Mouse (Mus musculus) liver, embryonic 13.5 days (tissue): Measurements from ENCODE around the gene Spata16. TPM values are rescaled to one million over a fixed set of nuclear protein-coding genes. Genes with fewer than 3 reads are reported as not detected.

Experiments used
- ATAC-seq: fragments of 200-750 bp; cut with Nextera tagmentation; 2 replicates; pipeline ENCODE4 v1.8.0; 2017; ENCODE audit warnings: low read depth, mild to moderate bottlenecking, moderate number of reproducible peaks, moderate library complexity
- DNase-seq: peaks from one replicate; pipeline ENCODE4 v3.0.0; 2022
- H3K27ac ChIP-seq: fragments of 300-500 bp; sonication (generic); 2 replicates; pipeline ENCODE4 v1.5.1; 2015; ENCODE audit warnings: moderate library complexity, mild to moderate bottlenecking, inconsistent platforms
- H3K27me3 ChIP-seq: fragments of 300-500 bp; sonication (generic); 2 replicates; pipeline ENCODE4 v1.6.1; 2015; ENCODE audit warnings: mild to moderate bottlenecking, inconsistent platforms
- H3K36me3 ChIP-seq: fragments of 300-500 bp; sonication (generic); 2 replicates; pipeline ENCODE4 v1.6.1; 2015; ENCODE audit warnings: mild to moderate bottlenecking, inconsistent platforms
- H3K4me1 ChIP-seq: fragments of 300-500 bp; sonication (generic); replicated peaks from 2 replicates; pipeline ENCODE4 v1.6.1; 2015; ENCODE audit warnings: inconsistent platforms
- H3K4me2 ChIP-seq: fragments of 300-500 bp; sonication (generic); 2 replicates; pipeline ENCODE4 v1.6.1; 2015; ENCODE audit warnings: inconsistent platforms, mild to moderate bottlenecking, moderate library complexity
- H3K4me3 ChIP-seq: fragments of 300-500 bp; sonication (generic); replicated peaks from 2 replicates; pipeline ENCODE4 v1.5.1; 2015; ENCODE audit warnings: mild to moderate bottlenecking, inconsistent platforms
- H3K9ac ChIP-seq: fragments of 300-500 bp; sonication (generic); 2 replicates; pipeline ENCODE4 v1.6.1; 2015; ENCODE audit warnings: mild to moderate bottlenecking, inconsistent platforms
- H3K9me3 ChIP-seq: fragments of 300-500 bp; sonication (generic); replicated peaks from 2 replicates; pipeline ENCODE4 v1.6.1; 2016; ENCODE audit warnings: inconsistent platforms
- WGBS: fragments of 180-500 bp; shearing (Covaris S2); methylation state at CpG from one replicate; pipeline ENCODE4 v1.1.7; 2015; ENCODE audit not compliant: insufficient replicate concordance; 5-methylcytosine and 5-hydroxymethylcytosine counted together
- polyA plus RNA-seq: library from polyadenylated mRNA; unstranded; fragments of >200 nt; fragmentation: Nextera tagmentation; extraction: Ambion mirVana; gene quantifications from 2 replicates; pipeline ENCODE4 v1.2.1, GENCODE M21; 2015

Gene Spata16
- polyA plus RNA-seq, 1 experiment from 2014 or later = not detected

GRCm38 (mm10) chr3:26834178-26835050, 197.0 kb downstream of the Spata16 start:
- Histone ChIP-seq H3K4me2 (no peak overlapping the region), H3K4me1 (no peaks in the 10 kb centered on the region), H3K36me3 (no peaks in the 10 kb centered on the region), H3K4me3 (no peak overlapping the region), H3K27ac (no peak overlapping the region), H3K9me3 (no peaks in the 10 kb centered on the region), H3K9ac (no peak overlapping the region), H3K27me3 (no peaks in the 10 kb centered on the region)
- WGBS = 68% methylated on average over 21 of the region's 21 CpGs
- no peak for DNase-seq
- no peak for ATAC-seq

DNA sequence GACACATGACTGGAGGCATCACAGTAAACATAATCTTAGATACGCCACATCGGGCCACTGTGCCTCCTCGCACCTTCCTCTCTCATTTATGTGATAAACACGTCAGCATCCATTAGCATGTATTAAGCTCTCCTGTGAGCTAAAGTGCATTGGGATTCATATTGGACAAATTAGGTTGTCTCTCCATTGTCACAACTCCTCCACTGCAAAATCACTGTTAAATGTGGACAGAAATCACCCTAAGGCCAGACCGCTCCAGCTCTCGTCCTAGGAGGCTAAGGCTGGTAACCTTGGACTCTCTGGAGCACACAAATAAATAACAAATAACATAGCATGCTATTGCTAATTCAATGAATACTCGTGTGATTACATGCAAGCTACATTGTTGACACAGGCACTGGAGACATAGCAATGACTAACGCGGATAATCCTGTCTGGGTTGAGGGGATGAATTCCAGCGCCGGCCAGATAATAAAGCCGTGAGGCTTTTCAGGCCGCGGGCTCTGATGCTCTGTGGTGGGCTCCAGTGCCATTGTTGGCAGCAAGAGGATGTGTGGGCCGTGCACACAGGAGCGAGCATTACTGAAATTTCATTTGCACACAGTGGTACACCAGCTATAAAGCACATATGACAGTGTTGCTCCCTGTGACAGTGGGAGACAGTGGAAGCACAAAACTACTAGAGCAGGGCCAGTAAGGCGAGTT, 197.8 kb downstream of the Spata16 start:
- DNase-seq = no peak
- Histone ChIP-seq H3K4me2 (no peak overlapping the region), H3K27me3 (no peaks in the 10 kb centered on the region), H3K9ac (no peak overlapping the region), H3K27ac (no peak overlapping the region), H3K4me1 (no peaks in the 10 kb centered on the region), H3K9me3 (no peaks in the 10 kb centered on the region), H3K4me3 (no peak overlapping the region), H3K36me3 (no peaks in the 10 kb centered on the region)
- WGBS = 75% methylated on average over 17 of the region's 17 CpGs
- ATAC-seq = no peak

DNA sequence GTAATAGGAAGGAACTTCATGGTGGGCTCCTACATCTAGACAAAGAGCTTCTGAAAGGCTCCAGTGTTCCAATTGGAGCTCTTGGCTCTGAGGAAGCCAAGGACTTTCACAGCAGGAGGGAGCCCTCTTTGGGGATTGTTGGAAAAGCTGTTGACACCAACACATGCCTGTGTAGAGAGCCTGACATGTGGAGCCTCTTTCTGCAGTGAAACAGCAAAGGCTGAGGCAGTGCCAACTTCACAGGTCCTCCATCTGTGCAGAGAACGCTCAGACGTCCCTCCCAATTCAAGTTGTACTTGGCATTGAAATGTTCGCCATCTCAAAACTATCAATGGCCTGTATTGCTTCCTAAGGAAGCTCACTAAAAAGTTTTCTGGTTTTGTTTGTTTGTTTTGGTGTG, 207.6 kb downstream of the Spata16 start:
- ATAC-seq = no peak
- Histone ChIP-seq H3K4me1 (no peaks in the 10 kb centered on the region), H3K9me3 (no peaks in the 10 kb centered on the region), H3K9ac (no peak overlapping the region), H3K36me3 (no peaks in the 10 kb centered on the region), H3K27ac (no peak overlapping the region), H3K4me3 (no peak overlapping the region), H3K27me3 (no peaks in the 10 kb centered on the region), H3K4me2 (no peak overlapping the region)
- WGBS = 51% methylated on average over 3 of the region's 3 CpGs
- DNase-seq = no peak

- no peak for ATAC-seq
- H3K9ac ChIP-seq = no peak overlapping the region
- 68% methylated on average over 5 of the region's 5 CpGs for WGBS
- no peak overlapping the region for H3K4me2 ChIP-seq
- no peaks in the 10 kb centered on the region for H3K27me3 ChIP-seq
- no peaks in the 10 kb centered on the region for H3K4me1 ChIP-seq
- H3K4me3 ChIP-seq = no peak overlapping the region
- H3K36me3 ChIP-seq = no peaks in the 10 kb centered on the region
- no peaks in the 10 kb centered on the region for H3K9me3 ChIP-seq
- no peak overlapping the region for H3K27ac ChIP-seq
- DNase-seq = no peak
Measured at GRCm38 (mm10) chr3:26847935-26848334, 210.5 kb downstream of the Spata16 start.

GRCm38 (mm10) chr3:26850207-26850606, 212.8 kb downstream of the Spata16 start:
- Histone ChIP-seq H3K4me1 (no peaks in the 10 kb centered on the region), H3K9me3 (no peaks in the 10 kb centered on the region), H3K27ac (no peak overlapping the region), H3K4me3 (no peak overlapping the region), H3K27me3 (no peaks in the 10 kb centered on the region), H3K36me3 (no peaks in the 10 kb centered on the region), H3K4me2 (no peak overlapping the region), H3K9ac (no peak overlapping the region)
- DNase-seq (no peak), ATAC-seq (no peak)

GRCm38 (mm10) chr3:26850691-26851563, 213.5 kb downstream of the Spata16 start:
- Histone ChIP-seq H3K27ac (no peak overlapping the region), H3K4me2 (no peak overlapping the region), H3K9ac (no peak overlapping the region), H3K27me3 (no peaks in the 10 kb centered on the region), H3K9me3 (no peaks in the 10 kb centered on the region), H3K4me3 (no peak overlapping the region), H3K4me1 (no peaks in the 10 kb centered on the region), H3K36me3 (no peaks in the 10 kb centered on the region)
- DNase-seq (no peak), ATAC-seq (no peak)
- WGBS = 57% methylated on average over 9 of the region's 9 CpGs

- 61% methylated on average over 5 of the region's 5 CpGs for WGBS
- Histone ChIP-seq H3K4me2 (no peak overlapping the region), H3K4me3 (no peak overlapping the region), H3K27me3 (no peaks in the 10 kb centered on the region), H3K9ac (no peak overlapping the region), H3K36me3 (no peaks in the 10 kb centered on the region), H3K9me3 (no peaks in the 10 kb centered on the region), H3K4me1 (no peaks in the 10 kb centered on the region), H3K27ac (no peak overlapping the region)
- no peak for ATAC-seq
- DNase-seq = no peak
Measured at GRCm38 (mm10) chr3:26853557-26853956, 216.1 kb downstream of the Spata16 start.

- no peak for DNase-seq
- no peak for ATAC-seq
- Histone ChIP-seq H3K27ac (no peak overlapping the region), H3K36me3 (no peaks in the 10 kb centered on the region), H3K9ac (no peak overlapping the region), H3K4me1 (no peaks in the 10 kb centered on the region), H3K9me3 (no peaks in the 10 kb centered on the region), H3K4me2 (no peak overlapping the region), H3K4me3 (no peak overlapping the region), H3K27me3 (no peaks in the 10 kb centered on the region)
- 43% methylated on average over 2 of the region's 2 CpGs for WGBS
Measured at GRCm38 (mm10) chr3:26874706-26875105, 237.3 kb downstream of the Spata16 start.

DNA sequence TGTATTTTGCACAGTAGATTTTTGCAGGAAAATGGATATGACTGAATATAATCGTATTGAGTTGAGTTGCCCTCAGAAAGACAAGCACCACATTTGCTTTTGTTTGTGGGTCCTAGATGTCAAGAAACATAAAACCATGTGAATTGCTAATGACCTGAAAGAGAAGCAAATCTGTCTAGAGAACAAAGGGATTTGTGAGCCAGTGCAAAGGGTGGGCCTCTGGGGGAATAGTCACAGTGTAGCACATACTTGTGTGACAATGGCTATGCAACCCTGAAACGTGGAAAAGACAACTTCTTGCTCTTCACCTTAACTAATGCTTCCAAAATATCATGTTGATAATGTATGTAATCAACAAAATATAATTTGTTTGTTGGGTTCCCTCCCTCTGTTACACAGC, 239.9 kb downstream of the Spata16 start:
- DNase-seq = no peak
- no peaks in the 10 kb centered on the region for H3K9me3 ChIP-seq
- no peak overlapping the region for H3K4me3 ChIP-seq
- H3K36me3 ChIP-seq = no peaks in the 10 kb centered on the region
- no peak overlapping the region for H3K27ac ChIP-seq
- H3K27me3 ChIP-seq = no peaks in the 10 kb centered on the region
- no peaks in the 10 kb centered on the region for H3K4me1 ChIP-seq
- no peak overlapping the region for H3K4me2 ChIP-seq
- 48% methylated on average over 2 of the region's 2 CpGs for WGBS
- H3K9ac ChIP-seq = no peak overlapping the region
- ATAC-seq = no peak

- Histone ChIP-seq H3K4me3 (no peak overlapping the region), H3K4me2 (no peak overlapping the region), H3K27ac (no peak overlapping the region), H3K9ac (no peak overlapping the region), H3K36me3 (no peaks in the 10 kb centered on the region), H3K4me1 (no peaks in the 10 kb centered on the region), H3K9me3 (no peaks in the 10 kb centered on the region), H3K27me3 (no peaks in the 10 kb centered on the region)
- 35% methylated on average over 1 of the region's 1 CpGs for WGBS
- no peak for DNase-seq
- no peak for ATAC-seq
Measured at GRCm38 (mm10) chr3:26916607-26917006, 279.2 kb downstream of the Spata16 start.

GRCm38 (mm10) chr3:26920986-26921385, 283.6 kb downstream of the Spata16 start:
- no peaks in the 10 kb centered on the region for H3K4me1 ChIP-seq
- DNase-seq = no peak
- no peak overlapping the region for H3K27ac ChIP-seq
- no peak for ATAC-seq
- no peak overlapping the region for H3K4me2 ChIP-seq
- 39% methylated on average over 7 of the region's 7 CpGs for WGBS
- H3K9ac ChIP-seq = no peak overlapping the region
- H3K27me3 ChIP-seq = no peaks in the 10 kb centered on the region
- no peak overlapping the region for H3K4me3 ChIP-seq
- no peaks in the 10 kb centered on the region for H3K9me3 ChIP-seq
- H3K36me3 ChIP-seq = no peaks in the 10 kb centered on the region
